Mouse (Mus musculus): ENCODE measurements at regions not wholly inside any gene's neighbourhood (a gene's known extent, or its start where the extent isn't known, plus 50 kb on each side); places are given as distances from the start of the nearest gene placed in this dataset.

GRCm38 (mm10) chr2:158909086-158909485 lies 114.5 kb downstream of the Dhx35 start:
- DNase-seq = no peak
- H3K27ac ChIP-seq (ENCODE audit: low read depth) = no peak overlapping the region
- H3K4me3 ChIP-seq (ENCODE audit: low read depth, low read length) = no peak overlapping the region
- no peaks in the 10 kb centered on the region for H3K4me1 ChIP-seq (ENCODE audit: insufficient read depth)
- H3K9me3 ChIP-seq (ENCODE audit: low read depth, low read length) = no peaks in the 10 kb centered on the region
- WGBS = 72% methylated on average over 3 of the region's 3 CpGs
- H3K9ac ChIP-seq = no peak overlapping the region
- ATAC-seq (ENCODE audit: insufficient read depth) = no peak
- no peaks in the 10 kb centered on the region for H3K27me3 ChIP-seq (ENCODE audit: insufficient read depth, low read length)
- TF ChIP-seq CTCF (IDR thresholded peaks at IDR 0.05; ENCODE audit: low read depth) = no peak
- no peaks in the 10 kb centered on the region for H3K36me3 ChIP-seq (ENCODE audit: insufficient read depth)
- H3K4me2 ChIP-seq = no peak overlapping the region

DNA sequence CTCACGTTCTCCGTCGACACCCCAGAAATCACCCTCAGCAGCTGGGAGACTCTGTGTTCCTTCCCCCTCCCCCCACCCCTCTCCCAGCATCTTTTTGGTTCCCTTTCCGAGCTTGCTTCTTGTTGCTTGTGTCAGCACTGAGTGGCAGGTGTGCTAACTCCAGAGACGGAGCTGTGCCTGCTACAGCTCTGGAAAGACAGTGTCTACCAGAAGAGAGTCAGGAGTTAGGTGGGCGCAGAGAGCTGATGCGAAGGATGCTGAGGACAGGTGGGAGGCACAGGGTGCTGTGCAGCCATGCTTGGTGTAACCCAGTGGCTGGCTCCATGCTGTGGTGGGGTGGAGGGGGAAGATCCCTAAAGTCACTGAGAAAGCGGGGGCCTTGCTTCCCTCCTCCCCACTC lies 115.7 kb downstream of the Dhx35 start:
- no peak overlapping the region for H3K4me3 ChIP-seq (ENCODE audit: low read depth, low read length)
- no peaks in the 10 kb centered on the region for H3K9me3 ChIP-seq (ENCODE audit: low read depth, low read length)
- H3K4me1 ChIP-seq (ENCODE audit: insufficient read depth) = no peaks in the 10 kb centered on the region
- H3K36me3 ChIP-seq (ENCODE audit: insufficient read depth) = no peaks in the 10 kb centered on the region
- TF ChIP-seq CTCF (IDR thresholded peaks at IDR 0.05; ENCODE audit: low read depth) = no peak
- H3K27ac ChIP-seq (ENCODE audit: low read depth) = no peak overlapping the region
- no peak overlapping the region for H3K4me2 ChIP-seq
- WGBS = 57% methylated on average over 8 of the region's 8 CpGs
- no peaks in the 10 kb centered on the region for H3K27me3 ChIP-seq (ENCODE audit: insufficient read depth, low read length)
- DNase-seq = no peak
- H3K9ac ChIP-seq = no peak overlapping the region
- ATAC-seq (ENCODE audit: insufficient read depth) = no peak

DNA sequence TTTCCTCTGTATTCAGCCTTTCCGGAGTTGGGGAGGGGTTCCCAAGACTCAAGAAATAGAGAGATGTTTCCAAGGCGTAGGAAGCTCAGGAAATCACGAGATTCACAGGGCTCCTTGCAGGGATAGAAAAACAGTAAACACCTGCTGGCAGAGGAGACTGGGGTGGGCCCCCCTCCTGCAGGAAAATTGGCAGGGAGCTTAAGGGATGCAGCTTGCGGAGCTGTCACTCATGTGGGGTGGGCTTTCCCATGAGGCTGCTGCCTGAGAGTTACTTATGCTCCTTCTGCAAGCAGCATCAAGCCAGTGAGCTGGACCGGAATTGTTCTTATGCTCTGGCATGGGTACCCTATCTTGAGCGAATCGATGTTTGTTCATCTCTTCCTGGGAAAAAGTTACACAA lies 116.6 kb downstream of the Dhx35 start:
- no peak overlapping the region for H3K9ac ChIP-seq
- TF ChIP-seq CTCF (IDR thresholded peaks at IDR 0.05; ENCODE audit: low read depth) = no peak
- H3K27me3 ChIP-seq (ENCODE audit: insufficient read depth, low read length) = no peaks in the 10 kb centered on the region
- WGBS = 44% methylated on average over 7 of the region's 7 CpGs
- no peaks in the 10 kb centered on the region for H3K9me3 ChIP-seq (ENCODE audit: low read depth, low read length)
- H3K4me1 ChIP-seq (ENCODE audit: insufficient read depth) = no peaks in the 10 kb centered on the region
- H3K36me3 ChIP-seq (ENCODE audit: insufficient read depth) = no peaks in the 10 kb centered on the region
- no peak overlapping the region for H3K4me3 ChIP-seq (ENCODE audit: low read depth, low read length)
- H3K27ac ChIP-seq (ENCODE audit: low read depth) = no peak overlapping the region
- ATAC-seq (ENCODE audit: insufficient read depth) (no peak), DNase-seq (no peak)
- H3K4me2 ChIP-seq = no peak overlapping the region

GRCm38 (mm10) chr2:158912631-158913258 lies 118.1 kb downstream of the Dhx35 start:
- Histone ChIP-seq H3K27me3 (ENCODE audit: insufficient read depth, low read length) (no peaks in the 10 kb centered on the region), H3K27ac (ENCODE audit: low read depth) (no peak overlapping the region), H3K9me3 (ENCODE audit: low read depth, low read length) (no peaks in the 10 kb centered on the region), H3K36me3 (ENCODE audit: insufficient read depth) (no peaks in the 10 kb centered on the region), H3K4me1 (ENCODE audit: insufficient read depth) (no peaks in the 10 kb centered on the region), H3K4me3 (ENCODE audit: low read depth, low read length) (no peak overlapping the region), H3K9ac (no peak overlapping the region), H3K4me2 (no peak overlapping the region)
- DNase-seq (peak; percentile 76), ATAC-seq (ENCODE audit: insufficient read depth) (peak; percentile 54; the same call in 1 of the 2 replicates)
- 37% methylated on average over 9 of the region's 9 CpGs for WGBS
- peak; percentile 90 for TF ChIP-seq CTCF (IDR thresholded peaks at IDR 0.05; ENCODE audit: low read depth)

- H3K27me3 ChIP-seq (ENCODE audit: insufficient read depth, low read length) = no peaks in the 10 kb centered on the region
- H3K4me1 ChIP-seq (ENCODE audit: insufficient read depth) = no peaks in the 10 kb centered on the region
- no peaks in the 10 kb centered on the region for H3K36me3 ChIP-seq (ENCODE audit: insufficient read depth)
- H3K4me2 ChIP-seq = no peak overlapping the region
- ATAC-seq (ENCODE audit: insufficient read depth) = no peak
- H3K9ac ChIP-seq = no peak overlapping the region
- H3K9me3 ChIP-seq (ENCODE audit: low read depth, low read length) = no peaks in the 10 kb centered on the region
- H3K4me3 ChIP-seq (ENCODE audit: low read depth, low read length) = no peak overlapping the region
- TF ChIP-seq CTCF (IDR thresholded peaks at IDR 0.05; ENCODE audit: low read depth) = no peak
- no peak overlapping the region for H3K27ac ChIP-seq (ENCODE audit: low read depth)
- WGBS = 37% methylated on average over 6 of the region's 6 CpGs
- DNase-seq = peak; percentile 22
These were observed 122.8 kb downstream of the Dhx35 start for GRCm38 (mm10) chr2:158917398-158917797.

DNA sequence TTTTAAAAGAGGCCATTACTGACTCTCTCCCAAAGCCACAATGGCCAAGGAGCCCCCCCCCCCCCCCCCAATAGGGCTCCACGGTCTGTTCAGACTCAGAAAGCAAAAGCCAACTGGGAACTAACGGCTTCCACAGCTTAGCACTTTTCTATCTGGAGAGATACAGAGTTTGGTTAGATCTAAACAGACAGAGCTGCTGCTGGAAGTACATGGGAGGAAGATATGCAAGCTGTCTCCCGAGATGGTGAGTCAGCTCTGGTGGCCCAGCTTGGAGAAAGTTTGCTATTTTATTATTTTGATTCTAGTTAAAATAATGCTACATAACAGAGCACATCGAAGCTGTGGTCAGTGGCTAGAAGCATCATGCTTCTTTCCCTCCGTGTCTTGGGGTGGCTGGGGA lies 123.7 kb downstream of the Dhx35 start:
- Histone ChIP-seq H3K27me3 (ENCODE audit: insufficient read depth, low read length) (no peaks in the 10 kb centered on the region), H3K9ac (no peak overlapping the region), H3K36me3 (ENCODE audit: insufficient read depth) (no peaks in the 10 kb centered on the region), H3K4me3 (ENCODE audit: low read depth, low read length) (no peak overlapping the region), H3K9me3 (ENCODE audit: low read depth, low read length) (no peaks in the 10 kb centered on the region), H3K4me1 (ENCODE audit: insufficient read depth) (no peaks in the 10 kb centered on the region), H3K4me2 (no peak overlapping the region), H3K27ac (ENCODE audit: low read depth) (no peak overlapping the region)
- DNase-seq (no peak), ATAC-seq (ENCODE audit: insufficient read depth) (no peak)
- no peak for TF ChIP-seq CTCF (IDR thresholded peaks at IDR 0.05; ENCODE audit: low read depth)
- WGBS = 84% methylated on average over 5 of the region's 5 CpGs

DNA sequence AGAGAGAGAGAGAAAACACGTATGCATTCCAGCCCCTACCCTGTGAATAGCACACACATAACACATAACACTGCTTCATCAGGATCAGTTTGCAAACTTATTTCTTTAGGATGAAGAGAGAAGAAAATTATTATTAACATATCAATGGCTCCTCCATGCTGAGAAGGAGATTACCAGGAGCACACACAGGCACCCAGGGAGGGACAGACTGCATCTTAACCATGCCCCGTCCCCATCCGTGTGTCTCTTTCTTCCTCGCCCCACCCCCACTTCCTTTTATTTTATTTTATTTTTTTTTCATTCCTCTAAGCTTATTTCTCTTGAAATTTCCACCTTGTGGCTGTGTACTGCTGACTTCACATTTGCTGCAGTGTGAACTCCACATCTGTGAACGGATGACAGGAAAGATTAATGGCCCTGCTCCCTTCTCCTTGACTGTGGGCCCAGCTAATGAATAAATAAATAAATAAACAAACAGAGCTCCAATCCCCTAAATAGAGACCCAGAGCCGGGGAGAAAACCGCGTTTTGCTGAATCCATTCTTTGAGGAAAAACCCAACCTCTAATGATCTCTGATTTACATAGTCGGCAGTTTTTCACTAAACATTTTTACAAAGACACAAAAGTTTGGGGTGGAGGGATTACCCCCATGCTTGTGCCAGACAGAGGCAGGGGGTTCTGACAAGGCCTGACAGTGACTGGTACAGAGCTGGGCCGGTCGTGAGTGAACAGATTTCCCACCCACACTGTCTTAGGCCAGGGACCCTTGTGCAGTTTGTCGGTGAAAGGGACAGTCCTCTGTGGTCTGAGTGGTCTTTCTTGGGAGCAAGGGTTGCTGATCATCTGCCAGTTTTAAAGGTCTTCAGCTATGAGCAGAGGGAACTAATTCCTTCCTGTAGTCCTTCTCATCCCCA lies 127.0 kb downstream of the Dhx35 start:
- Histone ChIP-seq H3K9ac (no peak overlapping the region), H3K4me1 (ENCODE audit: insufficient read depth) (no peaks in the 10 kb centered on the region), H3K27ac (ENCODE audit: low read depth) (no peak overlapping the region), H3K4me3 (ENCODE audit: low read depth, low read length) (no peak overlapping the region), H3K27me3 (ENCODE audit: insufficient read depth, low read length) (no peaks in the 10 kb centered on the region), H3K9me3 (ENCODE audit: low read depth, low read length) (no peaks in the 10 kb centered on the region), H3K36me3 (ENCODE audit: insufficient read depth) (no peaks in the 10 kb centered on the region), H3K4me2 (no peak overlapping the region)
- no peak for TF ChIP-seq CTCF (IDR thresholded peaks at IDR 0.05; ENCODE audit: low read depth)
- 43% methylated on average over 12 of the region's 12 CpGs for WGBS
- ATAC-seq (ENCODE audit: insufficient read depth) = no peak
- no peak for DNase-seq

Data from lung, embryonic 14.5 days (tissue).